Mouse (Mus musculus) thymus, postnatal 36 days (tissue): ENCODE data around the gene Paqr8.
A peak's percentile ranks its signal among the peaks of the same experiment; 100 is the strongest.

Source experiments
- DNase-seq, 2 experiments: peaks; one replicate each; pipeline ENCODE4 v3.0.0; 2022; ENCODE audit warnings: mixed read lengths in 2 of 2

Gene Paqr8

GRCm38 (mm10) chr1:20974341-20975135 is 84.1 kb downstream of the Paqr8 start:
- no peak for DNase-seq

GRCm38 (mm10) chr1:20980553-20980952 is 90.1 kb downstream of the Paqr8 start:
- DNase-seq = no peak

DNA sequence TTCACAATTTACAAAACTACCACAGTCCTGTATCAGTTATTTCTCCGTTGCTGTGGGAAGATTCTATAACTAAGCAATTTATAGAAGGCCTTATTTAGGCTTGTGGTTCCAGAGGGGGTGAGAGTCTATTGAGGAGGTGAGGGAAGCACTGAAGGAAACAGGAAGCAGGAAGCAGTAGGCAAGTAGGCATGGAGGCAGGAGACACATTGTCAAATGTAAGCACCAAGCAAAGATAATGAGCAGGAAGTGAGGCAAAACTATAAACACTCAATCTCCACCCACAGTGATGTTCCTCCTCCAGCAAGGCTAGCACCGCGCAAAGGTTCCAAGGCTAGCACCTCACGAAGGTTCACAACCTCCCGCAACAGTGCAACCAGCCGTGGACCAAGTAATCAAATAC is 91.4 kb downstream of the Paqr8 start:
- no peak for DNase-seq

DNA sequence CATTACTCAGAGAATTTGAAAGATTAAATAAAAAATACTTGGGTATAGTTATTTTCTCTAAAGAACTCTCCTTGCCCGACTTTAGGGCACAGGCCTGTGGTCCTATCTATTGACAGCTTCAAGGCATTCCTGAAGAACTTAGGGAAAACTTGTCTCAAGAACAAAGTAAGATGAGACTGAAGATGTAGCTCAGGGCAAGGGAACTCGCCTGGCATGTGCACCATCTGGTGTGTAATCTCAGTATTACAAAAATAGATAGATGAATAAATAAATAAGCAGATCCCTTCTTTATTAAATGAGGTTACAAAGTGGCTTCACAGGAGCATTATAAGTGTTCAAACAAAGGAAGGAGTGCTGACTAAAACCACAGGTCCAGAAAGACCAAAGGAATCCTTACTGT is 93.7 kb downstream of the Paqr8 start:
- DNase-seq = no peak

DNA sequence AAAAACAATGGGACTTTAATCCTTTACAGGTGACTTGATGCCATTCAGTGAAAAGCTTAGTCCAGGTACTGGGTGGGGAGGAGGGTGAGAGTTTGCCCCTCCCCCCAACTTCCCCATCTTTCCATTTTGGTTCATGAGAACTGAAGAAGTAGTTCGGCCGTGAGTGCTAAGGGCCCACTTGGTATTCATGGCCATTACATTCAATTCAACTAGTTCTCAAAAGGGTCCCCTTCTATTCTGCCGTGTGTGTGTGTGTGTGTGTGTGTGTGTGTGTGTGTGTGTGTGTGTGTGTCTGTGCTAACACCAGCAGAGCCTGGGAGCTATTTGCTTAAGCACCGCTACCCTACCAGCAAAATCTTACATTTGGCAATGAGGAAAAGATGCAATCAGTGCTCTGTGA is 94.2 kb downstream of the Paqr8 start:
- DNase-seq = no peak

DNA sequence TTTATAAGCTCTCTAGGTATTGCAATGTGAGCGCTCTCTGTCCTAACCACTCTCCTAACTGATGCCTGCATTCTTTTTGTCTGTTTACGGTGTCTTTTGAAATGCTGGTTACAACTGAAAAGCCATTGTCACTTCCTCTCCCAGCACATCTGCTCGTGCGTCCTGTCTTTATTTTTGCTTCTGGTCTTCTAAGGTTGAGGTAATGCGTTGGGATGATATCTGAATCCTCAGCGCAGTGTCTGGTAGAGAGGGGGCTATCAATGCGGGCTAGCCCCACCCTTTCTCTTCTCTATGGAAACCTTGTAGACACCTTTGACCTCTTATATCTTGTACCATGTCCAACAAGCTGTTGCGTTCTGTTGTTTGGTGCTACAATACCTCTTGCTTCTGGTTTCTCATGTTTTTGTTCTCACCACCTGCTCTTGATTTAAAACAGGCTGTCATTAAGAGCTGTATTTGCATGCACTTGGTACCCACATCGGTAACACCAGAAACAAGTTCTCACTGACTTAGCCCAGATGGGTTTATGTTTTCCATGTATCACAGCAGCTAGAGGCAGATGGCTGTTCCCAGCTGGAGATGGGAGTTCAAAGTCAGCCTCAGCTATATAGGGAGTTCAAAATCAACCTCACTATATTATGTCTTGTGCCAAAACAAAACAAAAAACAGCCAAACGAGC is 96.1 kb downstream of the Paqr8 start:
- DNase-seq = peak in 1 of 2 experiments; percentile 38
